Mouse (Mus musculus) adrenal gland, adult 18-20 months (tissue): ENCODE data around the gene Ang5. TPM values are rescaled to one million over a fixed set of nuclear protein-coding genes. Genes with fewer than 3 reads are reported as not detected.

Experiments used
- total RNA-seq, 2 experiments: library from RNA; stranded (reverse); gene quantifications; 1 replicate in 1 of 2; 2 replicates in 1 of 2; pipeline ENCODE4 v1.2.3; 2021

The Ang5 gene
- total RNA-seq, 2 experiments from 2014 or later, result not detected

Other genes with a start within 250 kb of the Ang5 start
- not detected for gene Gm16506, start 229.6 kb upstream of the Ang5 start, total RNA-seq
- not detected for gene Gm6526, start 209.2 kb upstream of the Ang5 start, total RNA-seq
- not detected for gene Gm8180, start 172.3 kb upstream of the Ang5 start, total RNA-seq
- gene Ear1, start 81.6 kb upstream of the Ang5 start, total RNA-seq, result not detected
- gene Ear10, start 33.5 kb upstream of the Ang5 start, total RNA-seq, result not detected
- 1 to 10 TPM in 1 of 2 experiments, under 1 TPM in 1; 0.48 to 2.1 TPM for gene Gm8113, start 31.7 kb upstream of the Ang5 start, total RNA-seq
- gene Ang6, start 45.2 kb downstream of the Ang5 start, total RNA-seq, result not detected
- 1 to 10 TPM; 1.2 to 2.1 TPM for gene Ear2, start 145.6 kb downstream of the Ang5 start, total RNA-seq
- gene Gm3327, start 166.8 kb downstream of the Ang5 start, total RNA-seq, result not detected
- gene Gm8212, start 240.6 kb downstream of the Ang5 start, total RNA-seq, result not detected